Mouse (Mus musculus) stomach, postnatal 0 days (tissue): ENCODE data around the gene Fam184b. TPM values are rescaled to one million over a fixed set of nuclear protein-coding genes. Genes with fewer than 3 reads are reported as not detected.

Experiments
- ATAC-seq: fragments of 200-750 bp; cut with Nextera tagmentation; 2 replicates; pipeline ENCODE4 v1.8.0; 2017; ENCODE audit not compliant: low FRiP score, low TSS enrichment
- DNase-seq: peaks from one replicate; pipeline ENCODE4 v3.0.0-alpha.2; 2016; ENCODE audit warnings: low spot score
- H3K27ac ChIP-seq: fragments of 300-500 bp; sonication (generic); replicated peaks from 2 replicates; pipeline ENCODE4 v1.5.1; 2014; ENCODE audit warnings: mild to moderate bottlenecking, control low read depth
- H3K27me3 ChIP-seq: fragments of 300-500 bp; sonication (generic); 2 replicates; pipeline ENCODE4 v1.6.1; 2014; ENCODE audit warnings: low read length; ENCODE audit not compliant: control insufficient read depth, insufficient read depth
- H3K36me3 ChIP-seq: fragments of 300-500 bp; sonication (generic); 2 replicates; pipeline ENCODE4 v1.6.1; 2014; ENCODE audit warnings: low read length, mixed read lengths; ENCODE audit not compliant: control insufficient read depth, insufficient read depth
- H3K4me1 ChIP-seq: fragments of 300-500 bp; sonication (generic); replicated peaks from 2 replicates; pipeline ENCODE4 v1.6.1; 2014; ENCODE audit warnings: antibody characterized with exemption; ENCODE audit not compliant: control insufficient read depth, insufficient read depth
- H3K4me2 ChIP-seq: fragments of 300-500 bp; sonication (generic); replicated peaks from 2 replicates; pipeline ENCODE4 v1.6.1; 2014; ENCODE audit warnings: low read depth, mild to moderate bottlenecking, control low read depth, moderate library complexity
- H3K4me3 ChIP-seq: fragments of 300-500 bp; sonication (generic); 2 replicates; pipeline ENCODE4 v1.5.1; 2014; ENCODE audit warnings: low read depth, low read length, control low read depth
- H3K9ac ChIP-seq: fragments of 300-500 bp; sonication (generic); 2 replicates; pipeline ENCODE4 v1.6.1; 2014; ENCODE audit warnings: mild to moderate bottlenecking, low read length, control low read depth, mixed read lengths
- H3K9me3 ChIP-seq: fragments of 300-500 bp; sonication (generic); 2 replicates; pipeline ENCODE4 v1.6.1; 2016; ENCODE audit warnings: low read length; ENCODE audit not compliant: control insufficient read depth
- CTCF ChIP-seq: IDR thresholded peaks from 2 replicates; pipeline ENCODE4 v1.5.1; 2016; ENCODE audit warnings: antibody characterized with exemption, low read depth, mild to moderate bottlenecking, moderate library complexity
- EP300 ChIP-seq: optimal IDR thresholded peaks from 2 replicates; pipeline ENCODE3; 2016; ENCODE audit warnings: antibody characterized with exemption
- WGBS: fragments of 180-500 bp; shearing (Covaris S2); extraction: QIAGEN DNeasy Blood & Tissue Kit; methylation state at CpG from one replicate; pipeline ENCODE4 v1.1.7; 2014; 5-methylcytosine and 5-hydroxymethylcytosine counted together
- polyA plus RNA-seq: library from polyadenylated mRNA; unstranded; fragments of >200 nt; fragmentation: Nextera tagmentation; extraction: Ambion mirVana; gene quantifications from 2 replicates; pipeline ENCODE4 v1.2.1, GENCODE M21; 2015

Fam184b gene
- polyA plus RNA-seq, 1 experiment from 2014 or later: 1.9 TPM

DNA sequence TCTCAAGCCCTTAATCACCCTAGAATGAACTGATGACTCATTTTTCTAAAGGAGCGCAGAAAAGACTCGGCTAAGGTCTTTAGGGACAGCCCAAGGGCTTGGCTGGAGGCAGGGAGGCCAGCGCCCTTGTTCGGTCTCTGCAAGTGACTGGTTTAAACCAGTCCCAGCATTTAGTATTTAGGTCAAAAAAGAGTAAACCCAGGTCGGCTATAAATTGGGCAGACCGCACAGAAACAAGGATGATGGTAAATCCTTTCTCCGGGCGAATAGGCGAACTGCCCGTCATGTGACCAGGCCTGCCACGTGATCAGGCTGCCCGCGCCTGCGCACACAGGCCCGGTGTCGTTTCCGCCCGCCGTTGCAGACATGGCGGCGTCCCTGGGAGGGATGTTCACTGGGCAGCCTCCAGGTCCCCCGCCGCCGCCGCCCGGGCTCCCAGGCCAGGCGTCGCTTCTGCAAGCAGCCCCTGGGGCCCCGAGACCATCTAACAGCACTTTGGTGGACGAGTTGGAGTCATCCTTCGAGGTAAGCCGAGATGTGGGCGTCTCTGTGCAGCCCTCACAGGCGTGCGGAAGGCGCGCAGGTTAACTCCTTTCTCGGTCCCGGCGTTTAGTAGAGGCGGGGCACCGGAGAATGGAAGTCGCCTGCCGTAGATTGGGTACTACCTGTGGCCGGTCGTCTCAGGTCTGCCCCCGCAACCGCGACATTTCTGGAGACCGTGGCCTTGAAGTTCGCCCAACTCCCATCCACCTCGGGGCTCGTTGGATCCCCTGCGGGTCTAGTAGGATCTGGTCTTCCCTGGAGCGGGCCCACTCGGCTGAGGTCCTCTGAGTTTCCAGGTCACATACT lies 119.2 kb downstream of the Fam184b start, which contains the start of gene Med28:
Gene Med28 (plus strand): TSS at position 270 of the 849 bp plus-strand sequence.
- under 1% methylated on average over 56 of the region's 56 CpGs for WGBS
- Histone ChIP-seq H3K4me1 (no peaks in the 10 kb centered on the region; the same call in 1 of the 2 replicates), H3K27ac (peak within 1 kb of the TSS; percentile 59; the same call in 1 of the 2 replicates), H3K4me2 (peak within 1 kb of the TSS; percentile 78), H3K36me3 (no peaks in the 10 kb centered on the region; the same call in 1 of the 2 replicates), H3K4me3 (peak within 1 kb of the TSS; percentile 98), H3K9me3 (no peaks in the 10 kb centered on the region), H3K9ac (peak within 1 kb of the TSS; percentile 87), H3K27me3 (no peaks in the 10 kb centered on the region)
- TF ChIP-seq EP300 (no peak), CTCF (no peak)
- DNase-seq (peak; percentile 96), ATAC-seq (peak; percentile 95)

DNA sequence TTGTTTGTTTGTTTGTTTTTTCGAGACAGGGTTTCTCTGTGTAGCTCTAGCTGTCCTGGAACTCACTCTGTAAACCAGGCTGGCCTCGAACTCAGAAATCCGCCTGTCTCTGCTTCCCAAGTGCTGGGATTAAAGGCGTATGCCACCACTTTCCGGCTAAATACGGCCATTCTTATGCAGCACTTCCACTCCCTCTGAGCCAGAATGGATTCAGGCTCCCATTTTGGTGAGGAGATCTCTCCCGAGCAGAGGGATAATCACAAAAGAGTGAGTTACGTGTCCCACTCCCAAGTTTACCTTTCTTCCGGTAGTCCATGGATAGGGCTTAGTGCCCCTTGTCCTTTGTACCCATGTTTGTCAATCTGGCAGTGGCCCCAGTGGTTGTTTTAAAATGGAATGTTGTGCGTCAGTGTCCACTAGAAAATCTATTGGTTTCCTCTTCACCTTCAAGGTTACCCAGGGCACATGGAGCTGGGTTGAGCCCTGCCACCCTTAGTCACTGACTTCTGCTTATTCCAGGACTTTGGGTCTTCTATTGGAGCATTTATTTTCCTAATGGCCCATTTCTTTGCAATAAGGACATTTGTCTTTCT lies 124.2 kb downstream of the Fam184b start:
- H3K36me3 ChIP-seq: peaks cover 11% of the 10 kb centered on the region
- ATAC-seq: no peak
- H3K27me3 ChIP-seq: no peaks in the 10 kb centered on the region
- no peaks in the 10 kb centered on the region for H3K9me3 ChIP-seq
- H3K4me1 ChIP-seq: no peaks in the 10 kb centered on the region
- TF ChIP-seq EP300 (no peak), CTCF (no peak)
- H3K9ac ChIP-seq: no peak overlapping the region
- no peak overlapping the region for H3K27ac ChIP-seq
- no peak overlapping the region for H3K4me3 ChIP-seq
- WGBS: 91% methylated on average over 10 of the region's 10 CpGs
- no peak overlapping the region for H3K4me2 ChIP-seq
- DNase-seq: no peak

GRCm38 (mm10) chr5:45514599-45514998 lies 124.8 kb downstream of the Fam184b start:
- Histone ChIP-seq H3K4me2 (no peak overlapping the region), H3K27ac (no peak overlapping the region), H3K9ac (no peak overlapping the region), H3K36me3 (peaks cover 18% of the 10 kb centered on the region), H3K4me3 (no peak overlapping the region), H3K9me3 (no peaks in the 10 kb centered on the region), H3K27me3 (no peaks in the 10 kb centered on the region), H3K4me1 (no peaks in the 10 kb centered on the region)
- DNase-seq (no peak), ATAC-seq (no peak)
- no peak for TF ChIP-seq CTCF
- TF ChIP-seq EP300: no peak
- WGBS: 77% methylated on average over 1 of the region's 1 CpGs

GRCm38 (mm10) chr5:45513511-45513910 lies 125.9 kb downstream of the Fam184b start:
- H3K4me3 ChIP-seq: no peak overlapping the region
- ATAC-seq: no peak
- no peaks in the 10 kb centered on the region for H3K27me3 ChIP-seq
- H3K4me2 ChIP-seq: no peak overlapping the region
- no peak for TF ChIP-seq EP300
- no peak for DNase-seq
- H3K9me3 ChIP-seq: no peaks in the 10 kb centered on the region
- 95% methylated on average over 2 of the region's 2 CpGs for WGBS
- H3K4me1 ChIP-seq: no peaks in the 10 kb centered on the region
- H3K9ac ChIP-seq: no peak overlapping the region
- H3K36me3 ChIP-seq: peaks cover 19% of the 10 kb centered on the region
- H3K27ac ChIP-seq: no peak overlapping the region

DNA sequence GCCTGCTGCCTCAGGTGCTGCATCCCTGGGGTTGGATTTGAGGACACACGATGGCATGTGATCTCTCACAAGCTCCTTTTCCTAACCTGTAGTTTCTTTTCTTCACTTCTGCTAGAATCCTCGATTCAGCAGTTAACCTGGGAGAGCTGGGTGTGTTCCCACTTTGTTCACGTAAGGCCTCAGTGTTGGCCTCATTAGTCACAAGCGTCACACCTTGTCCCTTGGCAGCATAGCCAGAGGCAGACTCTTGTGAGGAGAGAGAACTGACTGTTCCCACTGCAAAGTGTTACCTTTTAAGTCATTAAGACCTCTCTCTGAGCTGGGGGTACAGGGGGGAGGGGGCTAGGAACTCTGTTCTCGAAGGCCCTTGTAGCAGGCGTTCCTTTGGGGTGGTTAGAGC lies 126.5 kb downstream of the Fam184b start:
- Histone ChIP-seq H3K36me3 (peaks cover 19% of the 10 kb centered on the region), H3K9ac (no peak overlapping the region), H3K4me1 (no peaks in the 10 kb centered on the region), H3K27ac (no peak overlapping the region), H3K4me3 (no peak overlapping the region), H3K27me3 (no peaks in the 10 kb centered on the region), H3K9me3 (no peaks in the 10 kb centered on the region), H3K4me2 (no peak overlapping the region)
- peak; percentile 9 for DNase-seq
- no peak for ATAC-seq
- WGBS: 80% methylated on average over 6 of the region's 6 CpGs
- TF ChIP-seq EP300 (no peak), CTCF (no peak)

DNA sequence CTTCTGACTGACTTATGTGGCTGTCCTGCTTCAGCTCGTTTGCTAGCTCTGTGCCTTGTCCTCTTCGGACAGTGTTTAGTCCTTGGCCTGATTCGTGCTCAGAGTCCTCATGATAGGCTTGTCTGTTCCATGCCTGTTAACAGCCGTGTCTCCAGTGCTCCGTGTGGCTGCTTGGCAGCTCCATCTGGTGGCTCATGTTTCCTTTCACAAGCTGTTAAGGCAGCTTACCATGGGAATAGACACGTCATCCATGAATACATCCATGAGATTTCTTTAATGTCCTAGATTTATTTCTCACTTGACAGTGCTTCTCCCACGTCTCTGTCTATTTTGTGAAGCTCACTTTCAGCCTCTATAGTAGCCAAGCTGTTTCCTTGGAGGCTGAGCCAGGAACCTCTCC lies 129.3 kb downstream of the Fam184b start:
- peaks cover 33% of the 10 kb centered on the region for H3K36me3 ChIP-seq
- no peaks in the 10 kb centered on the region for H3K4me1 ChIP-seq
- WGBS: 83% methylated on average over 7 of the region's 7 CpGs
- no peak overlapping the region for H3K4me2 ChIP-seq
- no peaks in the 10 kb centered on the region for H3K27me3 ChIP-seq
- ATAC-seq (no peak), DNase-seq (no peak)
- no peak overlapping the region for H3K4me3 ChIP-seq
- no peak; the same call in 1 of the 2 replicates for TF ChIP-seq CTCF
- TF ChIP-seq EP300: no peak
- no peaks in the 10 kb centered on the region for H3K9me3 ChIP-seq
- no peak overlapping the region for H3K27ac ChIP-seq
- H3K9ac ChIP-seq: no peak overlapping the region
